Mouse (Mus musculus) kidney, adult 11 months (tissue): ENCODE measurements around the gene Slit3.

ENCODE experiments used
- DNase-seq: peaks from one replicate; pipeline ENCODE4 v3.0.0; 2022

Gene Slit3

DNA sequence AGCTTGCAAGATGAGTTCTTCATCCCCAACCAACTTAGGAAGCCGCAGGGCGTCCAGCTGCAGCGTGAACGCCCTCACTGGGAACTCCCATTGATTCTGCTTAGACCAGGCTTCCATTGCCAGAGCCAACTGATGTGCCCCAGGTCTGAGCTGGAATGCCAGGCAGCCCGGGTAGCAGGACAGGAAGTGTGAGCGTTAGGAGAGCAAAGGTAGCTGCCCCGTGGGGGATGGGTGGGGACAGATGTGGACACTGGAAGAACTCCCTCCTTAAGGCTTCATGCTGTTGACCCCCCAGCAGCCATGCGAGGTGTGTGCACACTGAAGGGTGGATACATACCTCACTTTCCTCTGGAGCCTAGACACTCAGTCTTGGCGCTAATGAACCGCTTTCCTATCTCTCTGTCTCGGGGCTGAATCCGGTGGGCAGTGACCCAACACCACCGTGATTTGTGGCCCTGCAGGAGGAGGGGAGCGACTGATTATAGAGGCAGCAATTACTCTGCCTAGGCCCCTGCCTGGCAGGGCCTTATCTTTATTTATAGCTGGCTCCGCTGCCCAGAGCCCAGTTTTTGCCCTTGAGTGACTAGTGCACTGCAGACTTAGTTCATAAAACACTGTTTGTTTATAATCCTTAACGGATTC lies 157.2 kb downstream of the Slit3 start:
- peak; percentile 28 for DNase-seq

DNA sequence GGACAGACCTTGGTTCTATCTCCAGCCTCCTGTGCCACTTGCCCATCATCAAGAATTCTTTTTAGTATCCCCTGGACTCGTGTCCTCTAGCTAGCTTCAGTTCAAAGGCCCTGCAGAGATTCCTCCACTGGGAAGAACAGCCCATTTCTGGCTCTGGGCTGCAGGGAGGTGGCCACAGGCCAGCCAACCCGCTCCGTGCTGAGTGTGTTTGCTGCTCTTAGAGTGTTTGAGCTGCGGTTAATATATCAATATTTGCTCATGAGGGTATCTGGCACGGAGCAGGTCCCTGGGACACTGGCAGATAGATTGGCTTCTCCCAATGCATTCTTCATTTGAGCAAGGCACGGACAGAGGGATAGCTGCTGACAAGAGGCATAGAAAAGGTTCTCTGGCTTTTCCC lies 159.8 kb downstream of the Slit3 start:
- peak; percentile 40 for DNase-seq

DNA sequence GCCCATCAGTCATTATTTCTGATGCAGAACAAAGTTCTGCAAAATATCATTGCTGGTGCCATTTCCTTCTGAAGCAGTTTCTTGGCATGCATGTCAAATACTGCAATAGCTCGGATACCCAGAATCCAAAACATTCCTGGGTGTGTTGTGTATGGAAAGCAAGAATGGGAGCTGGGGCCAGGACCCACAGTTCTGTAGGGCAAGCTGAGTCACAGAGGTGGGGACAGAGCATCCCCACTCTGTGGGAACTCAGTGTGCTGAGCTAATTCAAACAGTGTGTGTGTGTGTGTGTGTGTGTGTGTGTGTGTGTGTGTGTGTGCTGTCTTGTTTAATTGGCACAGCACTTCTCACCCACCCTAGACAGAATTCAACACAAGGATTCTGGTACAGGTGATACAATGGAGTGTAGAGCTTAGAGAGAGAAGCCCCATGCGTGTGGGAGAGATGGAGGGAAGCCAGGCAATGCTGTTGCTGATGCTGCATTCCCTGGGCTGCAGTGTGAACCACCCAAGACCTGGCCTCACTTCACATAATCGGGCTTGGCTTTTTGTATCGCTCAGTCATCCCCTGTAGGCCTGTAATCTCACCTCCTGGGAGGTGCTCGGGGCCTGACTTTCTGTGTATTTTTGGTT lies 161.1 kb downstream of the Slit3 start:
- DNase-seq = no peak

DNA sequence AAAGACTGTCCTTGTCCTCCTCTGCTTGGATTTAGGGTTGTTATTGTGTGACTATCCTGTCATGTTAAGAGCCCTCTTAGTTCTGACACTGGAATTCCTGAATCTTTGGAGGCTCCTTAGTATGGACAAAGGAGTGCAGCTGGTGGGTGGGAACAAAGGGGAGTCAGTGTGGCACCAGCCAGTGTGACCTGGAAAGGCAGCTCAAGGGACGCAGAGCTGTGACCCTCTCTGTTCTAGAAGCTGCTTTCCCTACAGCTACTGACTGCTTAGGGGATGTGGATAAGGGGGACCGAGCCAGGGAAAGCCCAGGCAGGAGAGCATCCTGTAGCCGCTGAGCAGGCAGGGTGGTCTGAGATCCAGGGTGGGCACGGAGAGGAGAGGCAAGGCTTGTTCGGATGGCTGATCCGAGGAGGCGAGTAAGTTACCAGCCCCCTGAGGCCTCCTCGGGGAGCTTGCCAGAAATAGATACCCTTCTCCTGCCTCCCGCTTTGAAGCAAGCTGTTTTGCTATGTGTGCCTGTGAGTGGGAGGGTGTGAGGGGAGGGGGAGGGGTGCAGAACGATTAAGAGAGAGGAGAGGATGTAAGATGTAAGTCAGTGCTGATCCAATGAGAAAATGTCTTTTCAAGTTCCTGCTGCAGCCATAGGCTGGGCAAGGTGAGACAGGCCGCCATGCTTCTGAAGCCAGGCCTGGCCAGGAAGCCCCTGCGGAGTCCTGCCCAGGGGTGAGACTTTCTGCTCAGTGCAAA lies 162.0 kb downstream of the Slit3 start:
- no peak for DNase-seq

DNA sequence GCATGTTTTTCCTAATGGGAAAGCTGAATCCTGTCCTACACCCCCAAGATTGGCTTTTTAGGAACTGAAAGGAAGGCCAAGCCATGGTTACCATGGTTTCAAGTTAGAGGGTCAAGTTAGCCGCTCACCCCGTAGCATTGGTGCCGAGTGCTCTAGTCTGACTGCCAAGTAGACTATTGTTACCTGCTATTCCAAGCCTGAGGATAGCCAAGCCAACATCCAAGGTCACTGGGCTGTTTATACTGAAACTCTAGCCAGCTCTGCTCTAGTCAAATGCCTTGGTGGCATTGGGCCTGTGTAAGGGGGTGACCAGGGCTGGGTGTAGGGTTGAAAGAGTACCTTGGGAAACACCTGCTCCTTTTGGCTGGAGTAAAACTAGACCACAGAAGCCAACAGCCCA lies 162.7 kb downstream of the Slit3 start:
- peak; percentile 46 for DNase-seq

DNA sequence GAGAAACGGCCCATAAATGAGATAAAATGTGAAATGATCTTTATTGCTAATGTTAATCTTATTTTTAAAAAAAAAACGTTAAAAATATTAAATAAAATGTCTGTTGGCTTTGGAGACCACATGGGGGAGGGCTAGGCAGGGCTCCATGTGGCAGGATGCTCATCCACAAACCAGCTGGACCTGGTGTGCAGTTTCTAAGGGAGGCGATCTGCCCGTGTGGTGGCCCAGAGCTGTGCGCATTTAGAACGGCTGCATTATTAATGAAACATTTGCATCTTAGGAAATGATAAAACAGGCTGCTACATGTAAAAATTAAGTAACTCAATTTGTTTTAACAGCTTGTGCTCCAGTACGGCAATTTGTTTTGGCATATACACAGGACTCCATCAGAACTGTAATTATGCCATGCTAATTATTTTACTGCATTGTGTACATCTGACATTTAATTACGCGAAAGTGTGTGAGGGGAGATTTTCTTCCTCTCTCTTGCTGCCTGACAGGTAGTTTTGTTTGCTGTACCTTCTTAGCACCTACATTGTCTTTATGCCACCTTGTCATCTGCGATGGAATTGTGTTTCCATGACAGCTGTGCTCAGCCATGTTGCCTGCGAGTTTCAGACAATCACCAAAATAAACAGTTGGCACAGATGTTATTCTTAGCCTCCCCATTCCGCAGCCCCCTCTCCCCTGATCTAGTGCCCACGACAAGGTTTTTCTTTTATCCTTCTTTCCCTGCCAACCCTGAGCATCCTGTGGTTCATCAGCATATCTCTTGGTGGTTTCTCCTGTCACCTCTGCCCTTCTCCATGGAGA lies 165.8 kb downstream of the Slit3 start:
- no peak for DNase-seq

DNA sequence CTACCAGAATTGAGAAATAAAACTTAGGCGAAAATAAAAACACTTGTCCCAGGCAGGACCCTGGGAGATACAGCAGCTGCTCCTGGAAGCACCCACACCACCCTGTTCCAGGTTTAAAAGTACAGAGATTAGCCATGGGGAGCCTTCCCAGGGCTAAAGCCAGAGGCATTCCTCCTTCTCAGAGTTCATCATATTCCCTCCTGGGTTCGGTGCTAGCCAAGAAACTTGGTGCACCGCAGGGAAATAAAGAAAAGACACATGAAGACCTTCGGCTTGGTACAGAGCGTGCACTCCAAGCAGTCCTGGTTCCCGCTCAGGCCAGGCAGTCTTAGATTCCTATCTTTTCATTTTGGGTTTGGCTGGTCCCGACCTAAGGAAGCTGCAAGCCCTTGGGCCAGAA lies 167.0 kb downstream of the Slit3 start:
- no peak for DNase-seq

DNA sequence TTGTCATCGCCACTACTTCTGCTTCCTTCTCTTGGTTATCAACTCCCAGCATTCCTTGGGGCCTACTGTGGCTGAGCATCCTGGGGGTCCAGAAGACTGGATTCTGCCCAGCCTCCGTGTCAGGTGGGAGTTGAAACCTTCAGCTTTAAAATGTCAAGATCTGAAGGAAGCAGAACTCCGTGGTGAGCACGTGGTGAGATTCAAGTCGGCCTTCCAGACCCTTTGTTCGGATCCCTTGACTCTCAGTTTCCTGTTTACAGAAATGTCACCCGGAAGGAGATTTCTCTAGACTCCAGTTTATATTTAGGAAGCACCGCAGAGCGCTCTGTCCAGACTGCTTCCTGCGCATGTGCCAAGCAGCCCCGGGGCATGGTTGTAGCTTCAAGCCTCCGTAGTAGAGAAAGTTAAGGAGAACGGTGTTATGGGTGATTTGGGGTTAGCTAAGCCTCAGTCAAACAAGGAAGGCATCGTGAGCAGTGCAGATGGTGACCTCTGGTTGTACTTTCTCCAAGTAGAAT lies 167.8 kb downstream of the Slit3 start:
- no peak for DNase-seq

DNA sequence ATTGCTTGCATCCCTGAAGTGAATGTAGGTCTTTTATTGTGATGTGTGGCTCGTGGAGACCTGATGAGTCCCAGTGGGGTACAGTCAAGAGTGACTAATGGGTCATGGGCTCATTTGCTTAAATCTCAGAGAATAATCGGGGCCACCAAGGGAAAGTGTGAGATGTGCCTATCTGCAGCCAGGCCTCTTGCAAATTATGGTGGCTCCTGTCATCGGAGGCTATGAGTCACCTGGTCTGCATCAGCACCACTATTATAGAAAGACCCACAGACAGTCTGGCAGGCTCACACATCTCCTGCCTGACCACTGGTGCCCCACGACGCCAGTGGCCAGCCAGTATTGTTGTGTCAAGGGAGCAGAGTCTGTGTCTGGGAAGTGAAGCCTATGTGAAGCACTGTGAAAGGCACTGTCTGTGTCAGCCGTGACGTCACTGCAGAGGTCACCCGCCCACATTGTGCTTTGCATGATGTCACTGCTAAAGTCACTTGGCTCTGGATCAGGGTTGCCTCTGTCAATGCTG lies 171.3 kb downstream of the Slit3 start:
- no peak for DNase-seq

DNA sequence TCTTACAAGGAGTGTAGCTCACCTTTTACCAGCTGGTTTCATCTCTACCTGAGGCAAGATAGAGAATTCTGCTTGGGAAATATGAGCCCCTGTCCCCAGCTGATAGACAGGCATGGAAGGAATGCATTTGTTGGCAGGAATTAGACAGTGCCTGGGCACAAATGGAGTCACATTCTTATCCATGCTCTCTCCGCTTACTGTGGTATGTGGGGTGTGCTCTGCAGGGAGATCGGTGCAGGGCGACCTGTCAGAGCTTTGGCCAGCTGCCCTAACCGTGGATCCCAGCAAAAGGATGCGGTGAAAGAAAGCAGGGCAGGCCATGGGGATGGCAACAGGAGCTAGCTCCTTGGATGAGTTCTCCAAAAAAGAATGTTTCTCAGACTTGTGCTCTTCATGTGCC lies 172.2 kb downstream of the Slit3 start:
- peak; percentile 20 for DNase-seq

DNA sequence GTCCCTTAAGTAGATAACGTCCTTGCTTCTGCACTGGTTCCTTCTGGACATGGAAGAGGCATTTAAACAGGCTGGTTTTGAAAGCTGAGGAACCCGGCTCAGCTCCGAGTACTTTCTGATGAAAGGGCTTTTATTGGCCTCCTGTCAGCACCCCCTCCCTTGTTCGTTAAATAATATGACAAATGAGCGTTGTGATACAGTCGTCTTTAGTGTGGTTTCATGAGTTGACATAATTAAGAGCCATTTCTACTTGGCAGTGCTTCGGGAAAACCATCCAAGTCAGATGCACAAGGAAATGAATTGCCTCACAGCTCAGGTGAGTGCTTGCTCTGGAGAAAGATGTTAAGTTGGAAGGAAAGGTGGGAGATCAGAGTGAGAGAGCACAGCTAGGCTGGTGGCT lies 173.6 kb downstream of the Slit3 start:
- DNase-seq = peak; percentile 17

DNA sequence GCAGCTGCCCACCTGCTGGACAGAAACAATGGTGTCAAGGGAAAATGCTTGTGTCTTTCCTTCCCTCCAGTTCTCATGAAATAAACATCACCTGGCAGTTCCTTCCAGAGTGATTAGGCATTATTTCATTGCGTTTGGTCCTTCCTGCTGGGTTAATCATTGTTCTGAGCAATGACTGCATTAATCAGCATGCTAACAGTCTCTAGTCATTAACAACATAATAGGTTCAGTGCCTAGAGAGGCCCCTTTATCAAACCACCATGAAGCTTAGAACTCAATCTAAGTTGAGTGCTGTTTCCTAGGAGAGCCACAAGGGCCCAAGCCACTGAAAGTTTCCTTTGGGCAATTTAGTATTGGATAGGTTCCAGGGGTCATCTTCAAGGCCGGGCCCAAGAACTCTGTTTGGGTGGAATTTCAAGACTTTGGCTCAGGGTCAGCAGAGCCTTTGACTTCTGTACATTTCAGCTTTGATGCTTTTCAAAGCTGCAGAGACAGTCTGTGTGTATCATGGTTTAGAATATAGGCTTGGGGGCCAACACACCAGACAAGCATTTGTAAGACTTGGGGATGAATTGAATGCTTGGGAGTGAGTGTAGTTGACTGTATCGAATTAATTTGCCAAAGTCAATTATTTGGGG lies 174.3 kb downstream of the Slit3 start:
- DNase-seq = peak; percentile 45

DNA sequence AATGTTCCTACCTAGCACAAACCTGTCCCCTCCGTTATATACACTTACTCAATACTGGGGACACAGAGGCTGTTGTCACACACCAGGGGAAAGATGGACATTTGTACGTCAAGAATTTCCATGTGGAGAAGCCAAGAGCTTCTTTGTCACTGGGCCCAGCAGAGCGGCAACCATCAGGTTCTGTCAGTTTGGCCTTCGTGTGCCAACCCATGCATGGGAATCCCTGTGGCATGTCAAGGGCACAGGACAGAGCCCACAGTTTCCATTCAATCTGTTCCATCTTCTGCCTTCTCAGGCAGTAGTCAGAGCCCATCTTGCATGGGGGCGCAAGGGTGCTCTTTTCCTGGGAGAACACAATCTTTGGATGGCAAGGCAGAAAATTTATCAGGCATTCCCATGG lies 175.8 kb downstream of the Slit3 start:
- DNase-seq = no peak

DNA sequence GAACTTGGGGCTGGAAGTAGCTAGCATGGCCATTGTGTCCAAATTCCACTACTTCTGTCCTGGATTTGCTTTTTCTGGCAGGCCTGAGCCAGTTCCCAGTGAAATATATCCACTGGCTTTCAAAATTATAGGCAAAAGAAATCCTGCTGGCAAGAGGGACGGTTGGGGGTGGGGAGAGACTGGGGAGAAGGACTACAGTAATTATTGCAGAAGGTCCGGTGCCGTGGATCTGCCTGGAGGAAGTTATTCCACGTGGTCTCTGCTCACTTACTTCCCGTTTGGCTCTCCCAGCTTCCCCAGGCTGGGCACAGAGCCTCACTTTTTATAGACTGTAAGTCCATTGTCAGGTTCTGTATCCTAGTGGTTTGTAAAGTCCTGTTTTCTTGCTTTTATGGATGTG lies 176.3 kb downstream of the Slit3 start:
- peak; percentile 78 for DNase-seq

DNA sequence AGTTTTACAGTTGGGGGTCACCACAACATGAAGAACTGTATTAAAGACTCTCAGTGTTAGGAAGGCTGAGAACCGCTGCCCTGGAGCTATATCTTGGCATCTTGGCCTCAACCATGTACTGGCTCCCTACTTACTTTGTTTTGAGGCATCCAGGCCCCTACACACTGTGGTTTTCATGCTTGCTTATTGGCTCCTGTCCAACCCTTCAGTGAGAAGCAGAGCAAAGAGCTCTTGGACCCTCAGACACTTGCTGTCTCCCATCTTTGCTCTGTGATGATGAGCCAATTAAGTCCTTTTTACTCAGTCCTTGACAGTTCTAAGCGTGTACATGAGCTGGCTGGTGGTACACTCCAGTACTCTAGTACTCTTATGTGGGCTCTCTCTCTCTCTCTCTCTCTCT lies 177.5 kb downstream of the Slit3 start:
- no peak for DNase-seq

DNA sequence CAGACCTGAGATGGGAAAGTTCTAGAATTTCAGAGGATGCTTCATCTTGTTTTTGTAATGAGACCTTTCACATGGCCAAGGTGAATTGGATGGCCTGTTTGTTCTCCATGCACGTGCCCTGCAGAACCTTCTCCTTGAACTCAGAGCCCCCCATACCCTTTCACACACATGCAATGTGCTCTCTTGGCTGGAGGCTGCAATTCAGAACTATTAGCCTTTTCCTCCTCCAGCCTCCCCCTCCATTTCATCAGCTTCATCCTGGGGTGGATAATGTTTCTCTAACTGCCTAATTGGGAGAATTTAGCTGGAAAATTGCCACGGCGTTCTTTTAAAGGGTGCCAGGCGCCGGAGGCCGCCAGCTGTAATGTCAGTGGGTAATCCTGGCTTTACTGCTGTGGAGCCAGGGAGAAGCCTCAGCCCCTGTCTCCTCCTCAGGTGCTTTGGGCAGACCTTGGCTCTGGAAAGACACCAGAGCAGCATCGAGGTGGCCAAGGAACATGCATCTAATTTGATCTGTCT lies 178.9 kb downstream of the Slit3 start:
- DNase-seq = no peak

DNA sequence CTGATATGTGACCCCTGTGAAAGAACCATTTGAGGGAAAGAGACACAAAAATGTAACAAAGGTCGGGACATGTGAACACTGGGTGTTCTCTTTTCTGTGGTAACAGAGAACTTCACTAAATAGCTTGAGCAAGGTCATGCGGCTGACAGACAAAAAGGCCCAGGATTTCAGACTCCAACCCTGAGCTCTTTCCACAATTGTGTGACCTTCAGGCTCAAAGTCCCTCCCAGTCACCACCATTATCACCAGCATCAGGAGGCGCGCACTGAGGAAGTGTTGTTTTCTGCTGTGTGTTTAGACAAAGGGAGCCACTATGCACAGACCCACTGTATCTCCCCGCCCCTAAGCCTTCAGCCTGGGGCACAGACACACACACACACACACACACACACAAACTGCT lies 181.2 kb downstream of the Slit3 start:
- DNase-seq = no peak

DNA sequence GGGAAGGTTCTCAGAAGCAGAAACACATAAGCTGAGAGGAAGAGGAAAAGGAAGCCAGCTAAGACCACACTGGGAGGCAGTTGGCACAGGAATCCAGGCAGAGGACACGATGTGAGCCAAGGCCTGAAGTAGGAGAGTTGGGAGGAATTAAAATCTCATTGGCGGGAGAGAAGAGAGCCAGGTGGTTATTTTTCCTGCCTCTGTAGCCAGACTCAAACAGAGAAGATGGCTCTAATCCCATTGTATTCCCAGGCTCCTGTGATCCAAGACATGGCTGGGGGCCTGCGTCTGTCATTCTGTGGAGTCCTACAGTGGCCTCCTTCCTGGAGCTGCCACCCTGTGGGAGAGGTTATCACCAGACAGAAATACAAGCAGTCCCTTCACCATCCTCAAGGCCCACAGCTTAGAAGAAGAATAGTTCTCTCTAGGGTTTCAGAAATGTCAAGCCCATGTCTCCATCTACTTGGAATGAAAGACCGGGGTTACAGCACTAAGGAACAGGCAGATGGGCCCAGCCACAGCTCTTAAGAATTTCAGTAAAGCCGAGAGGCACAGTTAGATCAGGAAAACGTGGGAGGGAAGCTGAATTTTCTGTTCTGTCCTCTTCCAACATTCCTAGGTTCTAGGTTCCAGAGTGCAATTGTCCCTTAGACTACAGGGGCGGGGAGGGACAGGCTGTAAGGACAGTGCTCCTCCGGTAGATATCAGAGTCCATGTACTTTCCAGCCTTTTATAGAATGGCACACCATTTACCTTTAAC lies 183.4 kb downstream of the Slit3 start:
- no peak for DNase-seq

DNA sequence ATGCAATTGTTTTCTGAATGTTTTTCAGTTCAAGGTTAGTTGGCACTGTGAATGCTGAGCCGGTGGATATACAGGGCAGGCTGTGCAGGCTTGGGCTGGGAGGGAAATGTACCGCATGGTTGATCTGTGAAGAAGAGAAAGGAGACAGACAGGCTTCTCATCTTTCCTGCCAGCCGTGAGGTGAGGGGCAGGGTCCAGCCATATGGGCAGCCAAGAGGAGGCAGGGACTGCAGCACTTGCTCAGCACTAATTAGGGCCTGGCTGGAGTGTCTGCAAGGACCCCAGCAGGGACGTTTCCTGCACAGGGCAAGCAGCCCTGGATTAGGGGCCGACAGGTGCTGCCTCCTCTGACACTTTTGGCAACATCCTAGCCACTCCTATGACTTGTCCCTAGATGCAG lies 184.1 kb downstream of the Slit3 start:
- DNase-seq = no peak

DNA sequence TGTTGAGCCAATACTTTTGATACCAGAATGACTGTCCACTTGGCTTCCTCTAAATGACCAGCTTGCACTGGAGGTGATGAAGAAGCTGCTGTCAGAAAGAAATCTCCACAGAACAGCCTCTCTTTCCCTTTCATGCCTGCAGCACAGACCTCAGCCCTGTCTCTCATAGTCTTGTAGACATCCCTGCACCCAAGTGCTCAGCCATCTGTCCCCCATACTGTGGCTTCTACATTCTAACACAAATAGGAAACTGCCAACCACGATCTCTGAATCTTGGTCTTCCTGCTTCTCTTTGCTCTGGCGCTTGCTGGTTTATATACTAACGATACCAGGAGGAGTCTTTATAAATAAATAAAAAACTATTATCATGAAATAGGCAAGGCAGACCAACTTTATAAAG lies 184.9 kb downstream of the Slit3 start:
- DNase-seq = no peak

DNA sequence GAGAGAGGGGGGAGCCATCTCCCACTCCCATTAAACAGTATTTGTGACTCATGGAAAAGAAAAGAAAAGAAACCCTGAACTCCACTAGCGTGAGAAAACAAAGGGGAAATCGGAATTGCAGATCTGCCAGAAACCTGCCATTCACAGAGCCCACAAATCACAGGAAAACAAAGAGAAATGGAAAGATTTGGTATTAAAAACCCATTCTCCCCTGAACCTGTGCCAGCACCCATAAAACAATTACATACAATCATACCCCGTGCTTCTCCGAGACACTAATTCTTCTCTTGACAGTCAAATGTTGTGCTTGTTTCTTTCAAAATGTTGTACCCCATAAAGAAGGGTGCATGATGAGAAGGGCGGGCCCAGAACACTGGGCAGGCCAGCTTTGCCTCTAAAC lies 185.9 kb downstream of the Slit3 start:
- DNase-seq = no peak

DNA sequence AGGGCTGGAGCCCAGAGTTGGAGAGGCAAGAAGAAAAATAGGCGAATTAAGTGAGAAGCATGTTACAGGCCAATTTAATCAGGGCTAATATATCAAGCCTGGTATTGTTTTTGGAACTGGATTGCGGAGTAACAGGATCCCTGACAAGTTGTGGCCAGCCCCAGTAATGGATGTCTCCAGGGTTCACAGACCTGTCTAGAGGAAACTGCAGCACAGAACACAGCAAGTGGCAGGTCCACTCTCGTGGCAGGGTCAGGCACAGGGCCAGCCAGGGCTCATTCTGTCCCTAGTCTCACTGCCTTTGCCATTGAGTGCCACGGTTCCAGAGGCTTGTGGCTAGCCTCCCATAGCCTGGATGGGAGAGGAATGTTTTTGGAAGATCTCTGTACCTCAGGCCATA lies 187.0 kb downstream of the Slit3 start:
- DNase-seq = no peak
